Mouse (Mus musculus) ES-Bruce4 (cell line): Measurements from ENCODE around the gene Hmgcs1. TPM values are rescaled to one million over a fixed set of nuclear protein-coding genes. Genes with fewer than 3 reads are reported as not detected.
"Not testable (repeated sequence)": the region's sequence is repeated elsewhere in the genome, so short reads cannot be mapped to it uniquely, and the experiment has no call there.

ENCODE experiments used
- H3K27ac ChIP-seq: 2 replicates; pipeline ENCODE4 v1.5.1; 2012; ENCODE audit warnings: low read length, inconsistent platforms; ENCODE audit not compliant: insufficient read depth
- H3K27me3 ChIP-seq: 2 replicates; pipeline ENCODE4 v1.6.1; 2012; ENCODE audit warnings: mild to moderate bottlenecking, low read length, inconsistent platforms; ENCODE audit not compliant: control insufficient read depth, poor library complexity, insufficient read depth, severe bottlenecking
- H3K36me3 ChIP-seq: 2 replicates; pipeline ENCODE4 v1.6.1; 2012; ENCODE audit warnings: inconsistent platforms, mild to moderate bottlenecking, low read length, moderate library complexity; ENCODE audit not compliant: control insufficient read depth, poor library complexity, insufficient read depth, severe bottlenecking
- H3K4me1 ChIP-seq: one replicate; pipeline ENCODE4 v1.8.1; 2011; ENCODE audit warnings: low read length; ENCODE audit not compliant: control insufficient read depth, insufficient read depth
- H3K4me3 ChIP-seq: 2 replicates; pipeline ENCODE4 v1.5.1; 2011; ENCODE audit warnings: low read depth, mild to moderate bottlenecking, low read length
- H3K9ac ChIP-seq: 2 replicates; pipeline ENCODE4 v1.6.1; 2012; ENCODE audit warnings: low read depth, mild to moderate bottlenecking, inconsistent platforms; ENCODE audit not compliant: poor library complexity, severe bottlenecking
- H3K9me3 ChIP-seq: replicated peaks from 2 replicates; pipeline ENCODE4 v1.6.1; 2012; ENCODE audit warnings: mild to moderate bottlenecking, low read length, inconsistent platforms; ENCODE audit not compliant: control insufficient read depth, poor library complexity, insufficient read depth, severe bottlenecking
- CTCF ChIP-seq: IDR thresholded peaks from one replicate; pipeline ENCODE4 v1.8.1; 2011; ENCODE audit warnings: low read depth, low read length
- EP300 ChIP-seq: IDR thresholded peaks from 2 replicates; pipeline ENCODE4 v1.6.1; 2011; ENCODE audit warnings: low read depth, low read length; ENCODE audit not compliant: insufficient read depth
- POLR2A ChIP-seq: IDR thresholded peaks from one replicate; pipeline ENCODE4 v1.8.1; 2011; ENCODE audit warnings: low read length; ENCODE audit not compliant: insufficient read depth
- polyA plus RNA-seq: library from polyadenylated mRNA; stranded (reverse); fragments of >200 nt; gene quantifications from 2 replicates; pipeline ENCODE4 v1.2.4, GENCODE M21; 2011; ENCODE audit warnings: low read depth; ENCODE audit not compliant: missing spikeins, insufficient read depth, insufficient read length

Gene Hmgcs1
- polyA plus RNA-seq, 1 experiment = 300 TPM

DNA sequence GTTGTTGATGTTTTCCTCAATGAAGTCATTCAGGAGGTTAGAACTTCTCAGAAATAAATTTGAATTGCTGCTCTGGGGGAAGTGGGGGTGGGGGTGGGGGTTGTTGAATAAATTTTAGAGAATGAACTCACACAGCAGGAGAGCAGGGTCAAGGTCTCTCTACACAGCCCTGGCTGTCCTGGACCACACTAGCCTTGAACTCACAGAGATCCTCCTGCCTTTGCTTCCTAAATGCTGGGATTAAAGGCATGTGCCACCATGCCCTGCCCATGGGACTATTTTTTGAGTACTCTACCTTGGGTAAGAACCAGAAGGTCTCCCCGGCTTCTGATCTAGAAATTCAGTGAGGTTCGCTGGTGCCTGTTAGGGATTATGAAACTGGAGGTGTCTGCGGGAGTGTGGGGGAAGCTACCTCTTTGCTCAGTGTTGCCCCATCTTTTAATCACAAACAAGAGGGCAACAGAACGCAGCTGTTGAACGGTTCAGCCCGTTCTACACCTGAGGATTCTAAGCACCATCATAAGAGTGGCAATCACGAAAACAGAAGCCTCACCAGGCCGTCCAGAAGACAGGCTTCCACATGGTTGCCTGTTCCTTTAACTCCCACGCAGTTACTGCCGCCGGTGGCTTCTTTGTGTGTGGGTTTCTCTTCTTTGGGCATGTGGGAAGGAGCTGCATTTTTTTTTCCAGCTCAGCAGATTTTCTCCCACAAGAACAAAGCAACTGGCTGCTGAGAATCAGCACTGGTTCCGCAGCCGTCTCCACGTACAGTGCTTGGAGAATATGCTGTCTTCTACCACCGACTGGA lies 41.1 kb upstream of the Hmgcs1 start:
- no peak for TF ChIP-seq CTCF
- no peak for TF ChIP-seq POLR2A
- TF ChIP-seq EP300 = no peak
- Histone ChIP-seq H3K4me3 (no peak overlapping the region), H3K27me3 (no peaks in the 10 kb centered on the region), H3K9me3 (no peaks in the 10 kb centered on the region), H3K27ac (no peak overlapping the region), H3K4me1 (no peaks in the 10 kb centered on the region), H3K36me3 (no peaks in the 10 kb centered on the region), H3K9ac (no peak overlapping the region)

DNA sequence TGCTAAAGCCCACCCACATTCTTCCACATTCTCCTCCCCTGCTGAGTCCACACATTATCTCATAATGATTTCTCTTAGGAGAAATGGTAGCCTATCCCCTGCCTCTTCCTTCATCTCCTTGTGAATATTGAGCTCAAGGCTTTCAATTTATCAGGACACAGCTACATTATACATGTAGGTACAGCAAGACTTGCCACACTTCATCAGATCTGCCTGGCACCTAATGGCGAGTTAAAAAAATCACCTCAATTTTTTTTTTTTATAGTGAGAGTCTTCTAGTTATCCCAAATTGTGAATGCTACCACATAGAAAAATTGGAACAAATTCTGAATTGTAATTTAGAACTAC lies 40.5 kb upstream of the Hmgcs1 start:
- Histone ChIP-seq H3K27me3 (no peaks in the 10 kb centered on the region), H3K4me3 (no peak overlapping the region), H3K27ac (no peak overlapping the region), H3K9ac (no peak overlapping the region), H3K36me3 (no peaks in the 10 kb centered on the region), H3K9me3 (no peaks in the 10 kb centered on the region), H3K4me1 (no peaks in the 10 kb centered on the region)
- TF ChIP-seq POLR2A (no peak), CTCF (no peak), EP300 (no peak)

DNA sequence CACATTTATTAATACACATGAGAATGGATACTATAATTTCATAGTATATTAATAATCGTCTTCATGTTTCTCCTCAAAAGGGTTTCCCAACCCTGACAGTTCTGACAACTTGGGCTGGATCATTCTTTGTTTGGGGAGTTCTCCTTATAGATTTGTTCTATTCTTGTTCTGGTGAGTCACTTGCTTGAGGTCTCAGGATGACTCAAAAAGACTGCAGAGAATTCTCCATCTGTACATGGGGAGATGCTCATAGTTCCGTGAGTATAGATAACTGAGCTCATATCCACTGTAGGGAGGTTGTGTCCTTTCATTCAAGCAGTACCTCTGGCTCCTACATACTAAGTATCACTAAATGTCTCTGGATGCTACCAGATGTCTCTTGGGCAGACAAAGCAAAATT lies 35.4 kb upstream of the Hmgcs1 start:
- Histone ChIP-seq H3K9ac (no peak overlapping the region), H3K4me3 (no peak overlapping the region), H3K27me3 (no peaks in the 10 kb centered on the region), H3K4me1 (no peaks in the 10 kb centered on the region), H3K9me3 (peaks cover 3% of the 10 kb centered on the region; the same call in 1 of the 2 replicates), H3K27ac (no peak overlapping the region), H3K36me3 (no peaks in the 10 kb centered on the region)
- TF ChIP-seq CTCF (no peak), EP300 (no peak), POLR2A (no peak)

- Histone ChIP-seq H3K9me3 (peaks cover 7% of the 10 kb centered on the region; the same call in 1 of the 2 replicates), H3K4me1 (no peaks in the 10 kb centered on the region), H3K9ac (no peak overlapping the region), H3K36me3 (no peaks in the 10 kb centered on the region), H3K4me3 (no peak overlapping the region), H3K27ac (no peak overlapping the region), H3K27me3 (no peaks in the 10 kb centered on the region)
- TF ChIP-seq POLR2A (no peak), CTCF (no peak), EP300 (no peak)
Measured at GRCm38 (mm10) chr13:119656246-119656645, 33.9 kb upstream of the Hmgcs1 start.

DNA sequence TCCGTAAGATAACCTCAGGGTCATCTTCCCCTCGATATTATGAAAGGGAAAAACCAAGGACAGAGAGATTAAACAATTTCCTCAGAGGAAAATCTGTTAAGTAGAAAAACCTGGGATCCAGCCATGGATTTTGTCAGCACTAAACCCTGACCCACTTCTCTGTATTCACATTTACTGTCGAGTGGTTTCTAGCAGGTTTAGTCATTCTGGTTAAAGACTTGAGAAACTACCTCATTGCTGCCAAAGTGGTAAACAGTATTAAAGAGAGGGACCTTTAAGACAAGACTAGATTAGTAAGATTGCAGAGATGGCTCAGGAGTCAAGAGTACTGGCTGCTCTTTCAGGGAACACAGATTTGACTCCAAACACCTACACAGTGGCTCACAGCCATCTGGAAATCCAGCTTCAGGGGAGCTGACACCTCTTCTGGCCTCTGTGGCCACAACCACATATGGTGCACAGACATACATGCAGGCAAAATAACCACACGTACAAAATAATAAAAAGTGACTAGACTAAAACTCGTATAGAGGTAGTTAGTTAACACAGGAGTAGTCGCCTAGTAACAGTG lies 33.2 kb upstream of the Hmgcs1 start:
- H3K9ac ChIP-seq = no peak overlapping the region
- H3K27ac ChIP-seq = no peak overlapping the region
- TF ChIP-seq POLR2A (no peak), CTCF (no peak), EP300 (no peak)
- no peaks in the 10 kb centered on the region for H3K4me1 ChIP-seq
- H3K4me3 ChIP-seq = no peak overlapping the region
- no peaks in the 10 kb centered on the region for H3K27me3 ChIP-seq
- peaks cover 7% of the 10 kb centered on the region; the same call in 1 of the 2 replicates for H3K9me3 ChIP-seq
- H3K36me3 ChIP-seq = no peaks in the 10 kb centered on the region

- not testable (repeated sequence) for H3K4me1 ChIP-seq, H3K4me3 ChIP-seq, H3K36me3 ChIP-seq, H3K27me3 ChIP-seq, H3K9ac ChIP-seq, H3K9me3 ChIP-seq, H3K27ac ChIP-seq
Measured at GRCm38 (mm10) chr13:119661420-119661819, 28.8 kb upstream of the Hmgcs1 start.
